In genomic region chr3:69481835-69482234, GRCm38 (mm10) we compare ENCODE assay signal across 8 mouse cellular contexts.
A peak's percentile ranks its signal among the peaks of the same experiment; 100 is the strongest.
DNase-seq lines count a peak whose midpoint lies in the region; ATAC-seq and TF ChIP-seq lines count a peak whose summit lies in the region.
"Had no signal": no experiment of that assay in that cellular context is flagged by ENCODE, and none has a peak within 500 bp of the region (broad histone marks: within the 10 kb centered on the region; RNA-seq: fewer than 3 reads in every experiment).

No protein-coding gene starts in this region.

- TF ChIP-seq CTCF in brain, embryonic 14.5 days (IDR thresholded peaks at IDR 0.05; ENCODE audit: borderline replicate concordance, extremely low read depth, insufficient read depth, insufficient read length), result peak; percentile 74

- peaks cover 19% of the 10 kb centered on the region for H3K4me1 ChIP-seq in hindbrain, embryonic 12.5 days

- no peak overlapping the region for H3K4me2 ChIP-seq in hindbrain, embryonic 12.5 days (replicated peaks)
- H3K4me2 ChIP-seq: limb, embryonic 15.5 days had no signal

- no peaks in the 10 kb centered on the region for H3K27me3 ChIP-seq in hindbrain, embryonic 12.5 days
- H3K27me3 ChIP-seq: limb, embryonic 15.5 days had no signal

- H3K4me3 ChIP-seq in hindbrain, embryonic 12.5 days, result no peak overlapping the region
- H3K4me3 ChIP-seq: limb, embryonic 15.5 days had no signal

- ATAC-seq in erythroid progenitor cell, adult 5-6 weeks (replicated peaks; ENCODE audit: low FRiP score, poor library complexity, severe bottlenecking), result 0 out of 2 replicates have a peak, but pooled peaks have one; percentile 54
- peak; percentile 55; the same call in 1 of the 2 replicates for ATAC-seq in hindbrain, embryonic 12.5 days (ENCODE audit: low FRiP score)

- peak; percentile 26 for DNase-seq in MEL-GATA-1-ER (ENCODE audit: extremely low read depth, low read depth)
- peak; percentile 92 for DNase-seq in brain, embryonic 14.5 days (ENCODE audit: low read depth)
- DNase-seq in layer of hippocampus, adult 9-10 months (ENCODE audit: low spot score), result peak; percentile 89
- DNase-seq in lung, postnatal 36 days, result peak; percentile 86
- peak; percentile 68 for DNase-seq in right cerebral cortex, postnatal 14 days

- H3K27ac ChIP-seq in hindbrain, embryonic 12.5 days, result no peak overlapping the region
- H3K27ac ChIP-seq: limb, embryonic 15.5 days had no signal

- 38% methylated on average over 4 of the region's 4 CpGs for WGBS in hindbrain, embryonic 12.5 days

- no peaks in the 10 kb centered on the region for H3K9me3 ChIP-seq in hindbrain, embryonic 12.5 days (replicated peaks)
- H3K9me3 ChIP-seq: limb, embryonic 15.5 days had no signal

- no peak overlapping the region for H3K9ac ChIP-seq in hindbrain, embryonic 12.5 days
- H3K9ac ChIP-seq: limb, embryonic 15.5 days had no signal

- no peaks in the 10 kb centered on the region for H3K36me3 ChIP-seq in hindbrain, embryonic 12.5 days
- H3K36me3 ChIP-seq: limb, embryonic 15.5 days had no signal

- TF ChIP-seq POLR2A in brain, embryonic 14.5 days (IDR thresholded peaks at IDR 0.05; ENCODE audit: borderline replicate concordance, extremely low read depth, insufficient read depth, insufficient read length, poor library complexity, severe bottlenecking), result no peak

Comparison
In these comparisons a context has a peak if more than half of its experiments do, and no peak if none do; other contexts are left out.
1. DNase-seq: peak in every context shown above with its lines; median percentile 92 in brain, embryonic 14.5 days; 89 in layer of hippocampus, adult 9-10 months; 86 in lung, postnatal 36 days; 68 in right cerebral cortex, postnatal 14 days; 26 in MEL-GATA-1-ER.